Mouse (Mus musculus): ENCODE data around the gene Fam205c. TPM values are rescaled to one million over a fixed set of nuclear protein-coding genes. Genes with fewer than 3 reads are reported as not detected.

The Fam205c gene
- not detected in 2 replicates for polyA plus RNA-seq (2012; rRNA removed)
- polyA plus RNA-seq (2014; fragmentation: Nextera tagmentation; extraction: Ambion mirVana), result 0.55 TPM in 1 of 2 replicates, not detected in the other

DNA sequence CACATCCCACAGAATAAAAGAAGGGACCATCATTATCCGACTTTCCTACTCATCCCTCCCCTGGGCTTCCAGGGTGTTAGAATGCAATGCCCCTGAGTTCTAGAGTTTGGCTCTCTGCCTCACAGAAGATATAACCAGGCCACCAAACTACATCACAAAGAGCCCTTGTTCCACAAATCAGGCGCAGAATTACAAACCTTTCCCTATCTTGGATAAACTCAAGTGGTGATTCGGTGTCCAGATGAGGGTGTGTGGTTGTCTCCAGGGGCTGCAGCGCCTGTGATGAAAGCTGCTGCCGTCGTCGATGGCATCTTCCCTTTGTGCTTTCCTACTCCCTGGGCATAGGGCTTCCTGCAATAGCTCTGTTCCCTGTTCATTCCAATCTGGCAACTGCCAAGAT lies at the start of gene Fam205c:
TSS of gene Fam205c (minus strand) at position 101 of the 400 bp plus-strand sequence.
- TF ChIP-seq POLR2A (IDR thresholded peaks at IDR 0.05; ENCODE audit: borderline replicate concordance, extremely low read depth, insufficient read depth, insufficient read length), result no peak
- no peak within 1 kb of the TSS for H3K4me2 ChIP-seq (replicated peaks; ENCODE audit: low read depth, low read length, severe bottlenecking)
- H3K27ac ChIP-seq (replicated peaks; ENCODE audit: low read depth, low read length), result no peak within 1 kb of the TSS
- H3K36me3 ChIP-seq (ENCODE audit: control insufficient read depth, insufficient read depth, low read length), result no peaks in the 10 kb centered on the region
- H3K9me3 ChIP-seq (ENCODE audit: control insufficient read depth, low read length), result no peaks in the 10 kb centered on the region
- H3K4me3 ChIP-seq (replicated peaks; ENCODE audit: low read length), result no peak within 1 kb of the TSS
- H3K27me3 ChIP-seq (ENCODE audit: control insufficient read depth, insufficient read depth, low read length), result no peaks in the 10 kb centered on the region
- ATAC-seq (ENCODE audit: low FRiP score, low read depth) (no peak), DNase-seq (ENCODE audit: low spot score) (no peak)
- no peak within 1 kb of the TSS for H3K9ac ChIP-seq (ENCODE audit: low read depth, low read length, severe bottlenecking)
- H3K4me1 ChIP-seq (ENCODE audit: control insufficient read depth, insufficient read depth, low read length), result no peaks in the 10 kb centered on the region
- 86% methylated on average over 7 of the region's 7 CpGs for WGBS

GRCm38 (mm10) chr4:42922461-42922860 lies 48.4 kb upstream of the Fam205c start:
- ATAC-seq (ENCODE audit: low FRiP score, low read depth) (no peak), DNase-seq (ENCODE audit: low spot score) (no peak)
- no peaks in the 10 kb centered on the region for H3K4me1 ChIP-seq (ENCODE audit: control insufficient read depth, insufficient read depth, low read length)
- H3K27me3 ChIP-seq (ENCODE audit: control insufficient read depth, insufficient read depth, low read length), result peaks cover 16% of the 10 kb centered on the region
- no peak overlapping the region for H3K4me2 ChIP-seq (replicated peaks; ENCODE audit: low read depth, low read length, severe bottlenecking)
- H3K4me3 ChIP-seq (replicated peaks; ENCODE audit: low read length), result no peak overlapping the region
- no peak for TF ChIP-seq POLR2A (IDR thresholded peaks at IDR 0.05; ENCODE audit: borderline replicate concordance, extremely low read depth, insufficient read depth, insufficient read length)
- WGBS, result 78% methylated on average over 8 of the region's 8 CpGs
- H3K27ac ChIP-seq (replicated peaks; ENCODE audit: low read depth, low read length), result no peak overlapping the region
- H3K36me3 ChIP-seq (ENCODE audit: control insufficient read depth, insufficient read depth, low read length), result no peaks in the 10 kb centered on the region
- no peaks in the 10 kb centered on the region for H3K9me3 ChIP-seq (ENCODE audit: control insufficient read depth, low read length)
- no peak overlapping the region for H3K9ac ChIP-seq (ENCODE audit: low read depth, low read length, severe bottlenecking)

- no peak for DNase-seq (ENCODE audit: low spot score)
- Histone ChIP-seq H3K27me3 (ENCODE audit: control insufficient read depth, insufficient read depth, low read length) (peaks cover 19% of the 10 kb centered on the region), H3K4me2 (replicated peaks; ENCODE audit: low read depth, low read length, severe bottlenecking) (no peak overlapping the region), H3K27ac (replicated peaks; ENCODE audit: low read depth, low read length) (no peak overlapping the region), H3K4me3 (replicated peaks; ENCODE audit: low read length) (no peak overlapping the region), H3K36me3 (ENCODE audit: control insufficient read depth, insufficient read depth, low read length) (no peaks in the 10 kb centered on the region), H3K9me3 (ENCODE audit: control insufficient read depth, low read length) (no peaks in the 10 kb centered on the region), H3K9ac (ENCODE audit: low read depth, low read length, severe bottlenecking) (no peak overlapping the region), H3K4me1 (ENCODE audit: control insufficient read depth, insufficient read depth, low read length) (no peaks in the 10 kb centered on the region)
- ATAC-seq (ENCODE audit: low FRiP score, low read depth), result no peak
- no peak for TF ChIP-seq POLR2A (IDR thresholded peaks at IDR 0.05; ENCODE audit: borderline replicate concordance, extremely low read depth, insufficient read depth, insufficient read length)
- 56% methylated on average over 6 of the region's 6 CpGs for WGBS
Observed at GRCm38 (mm10) chr4:42922056-42922455, 48.0 kb upstream of the Fam205c start.

GRCm38 (mm10) chr4:42921536-42921935 lies 47.5 kb upstream of the Fam205c start:
- no peak for DNase-seq (ENCODE audit: low spot score)
- no peak overlapping the region for H3K4me3 ChIP-seq (replicated peaks; ENCODE audit: low read length)
- H3K27ac ChIP-seq (replicated peaks; ENCODE audit: low read depth, low read length), result no peak overlapping the region
- H3K36me3 ChIP-seq (ENCODE audit: control insufficient read depth, insufficient read depth, low read length), result no peaks in the 10 kb centered on the region
- 76% methylated on average over 2 of the region's 2 CpGs for WGBS
- no peaks in the 10 kb centered on the region for H3K4me1 ChIP-seq (ENCODE audit: control insufficient read depth, insufficient read depth, low read length)
- H3K9me3 ChIP-seq (ENCODE audit: control insufficient read depth, low read length), result no peaks in the 10 kb centered on the region
- H3K4me2 ChIP-seq (replicated peaks; ENCODE audit: low read depth, low read length, severe bottlenecking), result no peak overlapping the region
- peaks cover 22% of the 10 kb centered on the region for H3K27me3 ChIP-seq (ENCODE audit: control insufficient read depth, insufficient read depth, low read length)
- no peak overlapping the region for H3K9ac ChIP-seq (ENCODE audit: low read depth, low read length, severe bottlenecking)
- ATAC-seq (ENCODE audit: low FRiP score, low read depth), result no peak
- no peak for TF ChIP-seq POLR2A (IDR thresholded peaks at IDR 0.05; ENCODE audit: borderline replicate concordance, extremely low read depth, insufficient read depth, insufficient read length)

DNA sequence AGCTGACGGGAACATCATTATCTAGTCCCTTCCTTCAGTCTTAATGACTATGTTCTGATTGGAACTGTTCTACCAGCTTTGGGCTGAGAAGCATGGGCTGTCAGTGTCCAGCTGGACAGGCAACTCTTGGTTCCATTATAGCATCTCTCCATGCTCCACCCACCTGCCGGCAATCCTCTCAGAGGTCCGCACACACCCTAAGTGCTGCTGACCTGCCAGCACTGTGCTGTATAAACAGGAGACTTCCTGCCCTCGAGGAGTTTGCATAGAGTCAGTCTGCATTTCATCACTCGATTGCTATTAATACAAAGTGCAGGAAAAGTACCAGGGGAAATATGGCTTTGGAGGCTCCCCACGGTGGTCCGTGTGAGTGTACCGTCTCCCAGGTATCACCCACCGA lies 46.7 kb upstream of the Fam205c start:
- H3K27ac ChIP-seq (replicated peaks; ENCODE audit: low read depth, low read length), result no peak overlapping the region
- no peaks in the 10 kb centered on the region for H3K36me3 ChIP-seq (ENCODE audit: control insufficient read depth, insufficient read depth, low read length)
- H3K9ac ChIP-seq (ENCODE audit: low read depth, low read length, severe bottlenecking), result no peak overlapping the region
- DNase-seq (ENCODE audit: low spot score) (no peak), ATAC-seq (ENCODE audit: low FRiP score, low read depth) (no peak)
- no peaks in the 10 kb centered on the region for H3K4me1 ChIP-seq (ENCODE audit: control insufficient read depth, insufficient read depth, low read length)
- H3K4me2 ChIP-seq (replicated peaks; ENCODE audit: low read depth, low read length, severe bottlenecking), result no peak overlapping the region
- H3K4me3 ChIP-seq (replicated peaks; ENCODE audit: low read length), result no peak overlapping the region
- peaks cover 30% of the 10 kb centered on the region for H3K27me3 ChIP-seq (ENCODE audit: control insufficient read depth, insufficient read depth, low read length)
- H3K9me3 ChIP-seq (ENCODE audit: control insufficient read depth, low read length), result no peaks in the 10 kb centered on the region
- 79% methylated on average over 9 of the region's 9 CpGs for WGBS
- no peak for TF ChIP-seq POLR2A (IDR thresholded peaks at IDR 0.05; ENCODE audit: borderline replicate concordance, extremely low read depth, insufficient read depth, insufficient read length)

DNA sequence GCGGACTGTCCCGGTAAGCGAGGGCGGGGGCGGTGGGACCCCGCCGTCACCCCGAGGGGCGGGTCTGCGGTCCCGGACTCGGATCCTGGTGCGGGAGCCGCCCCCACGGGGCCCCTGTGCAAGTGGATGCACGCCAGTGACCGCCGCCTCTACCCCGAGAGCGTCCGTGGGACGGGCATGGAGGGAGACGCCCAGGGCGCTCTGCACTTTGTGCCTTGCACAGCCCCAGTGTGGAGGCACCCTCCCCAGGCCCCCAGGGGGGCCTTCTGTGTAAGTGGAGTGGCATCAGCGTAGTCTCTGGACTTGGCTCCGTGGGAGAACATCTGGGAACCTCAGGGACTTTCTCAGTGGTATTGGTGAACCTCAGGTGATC lies 43.4 kb upstream of the Fam205c start:
- ATAC-seq (ENCODE audit: low FRiP score, low read depth) (0 out of 2 replicates have a peak, but pooled peaks have one; percentile 23), DNase-seq (ENCODE audit: low spot score) (no peak)
- H3K9me3 ChIP-seq (ENCODE audit: control insufficient read depth, low read length), result no peaks in the 10 kb centered on the region
- H3K4me1 ChIP-seq (ENCODE audit: control insufficient read depth, insufficient read depth, low read length), result no peaks in the 10 kb centered on the region
- H3K27me3 ChIP-seq (ENCODE audit: control insufficient read depth, insufficient read depth, low read length), result peaks cover 36% of the 10 kb centered on the region
- H3K4me3 ChIP-seq (replicated peaks; ENCODE audit: low read length), result peak overlapping the region; percentile 57
- TF ChIP-seq POLR2A (IDR thresholded peaks at IDR 0.05; ENCODE audit: borderline replicate concordance, extremely low read depth, insufficient read depth, insufficient read length), result no peak
- peak overlapping the region; percentile 89 for H3K4me2 ChIP-seq (replicated peaks; ENCODE audit: low read depth, low read length, severe bottlenecking)
- no peaks in the 10 kb centered on the region for H3K36me3 ChIP-seq (ENCODE audit: control insufficient read depth, insufficient read depth, low read length)
- peak overlapping the region; percentile 62 for H3K9ac ChIP-seq (ENCODE audit: low read depth, low read length, severe bottlenecking)
- H3K27ac ChIP-seq (replicated peaks; ENCODE audit: low read depth, low read length), result no peak overlapping the region
- 2% methylated on average over 18 of the region's 26 CpGs for WGBS

Data from limb, embryonic 14.5 days (tissue).